Mouse (Mus musculus): ENCODE measurements around the gene Gle1.

GRCm38 (mm10) chr2:29966826-29967225 is 31.6 kb downstream of the Gle1 start:
- no peak for TF ChIP-seq POLR2A (IDR thresholded peaks at IDR 0.05; ENCODE audit: extremely low read depth, insufficient read depth, low read length)
- no peak for TF ChIP-seq CTCF (IDR thresholded peaks at IDR 0.05; ENCODE audit: low read depth, low read length)

Data from liver, adult 2 months (tissue).